Mouse (Mus musculus) lung, postnatal 0 days (tissue): Measurements from ENCODE around the gene Mcl1. TPM values are rescaled to one million over a fixed set of nuclear protein-coding genes. Genes with fewer than 3 reads are reported as not detected.
"Not testable (repeated sequence)": the region's sequence is repeated elsewhere in the genome, so short reads cannot be mapped to it uniquely, and the experiment has no call there.

ENCODE experiments used
- ATAC-seq: fragments of 200-750 bp; cut with Nextera tagmentation; 2 replicates; pipeline ENCODE4 v1.8.0; 2017; ENCODE audit warnings: moderate library complexity
- DNase-seq: peaks from one replicate; pipeline ENCODE4 v3.0.0-alpha.2; 2016; ENCODE audit warnings: low spot score
- H3K27ac ChIP-seq: fragments of 300-500 bp; sonication (generic); 2 replicates; pipeline ENCODE4 v1.5.1; 2014; ENCODE audit warnings: antibody characterized with exemption, mild to moderate bottlenecking, low read length, mixed read lengths
- H3K27me3 ChIP-seq: fragments of 300-500 bp; sonication (generic); replicated peaks from 2 replicates; pipeline ENCODE4 v1.6.1; 2014; ENCODE audit warnings: low read length, mixed read lengths; ENCODE audit not compliant: insufficient read depth
- H3K36me3 ChIP-seq: fragments of 300-500 bp; sonication (generic); 2 replicates; pipeline ENCODE4 v1.6.1; 2014; ENCODE audit warnings: low read length, mixed read lengths; ENCODE audit not compliant: insufficient read depth
- H3K4me1 ChIP-seq: fragments of 300-500 bp; sonication (generic); 2 replicates; pipeline ENCODE4 v1.6.1; 2014; ENCODE audit warnings: antibody characterized with exemption, low read depth, low read length, mixed read lengths; ENCODE audit not compliant: insufficient read depth
- H3K4me2 ChIP-seq: fragments of 300-500 bp; sonication (generic); replicated peaks from 2 replicates; pipeline ENCODE4 v1.6.1; 2014; ENCODE audit warnings: low read depth, mild to moderate bottlenecking, low read length, moderate library complexity, mixed read lengths
- H3K4me3 ChIP-seq: fragments of 300-500 bp; sonication (generic); 2 replicates; pipeline ENCODE4 v1.5.1; 2014; ENCODE audit warnings: low read depth, low read length
- H3K9ac ChIP-seq: fragments of 300-500 bp; sonication (generic); replicated peaks from 2 replicates; pipeline ENCODE4 v1.6.1; 2014; ENCODE audit warnings: low read depth, mild to moderate bottlenecking
- H3K9me3 ChIP-seq: fragments of 300-500 bp; sonication (generic); 2 replicates; pipeline ENCODE4 v1.6.1; 2016; ENCODE audit warnings: low read length, mixed read lengths
- CTCF ChIP-seq: IDR thresholded peaks from 2 replicates; pipeline ENCODE4 v1.5.1; 2016; ENCODE audit warnings: antibody characterized with exemption, mild to moderate bottlenecking
- EP300 ChIP-seq: IDR thresholded peaks from 2 replicates; pipeline ENCODE4 v1.6.1; 2016; ENCODE audit warnings: antibody characterized with exemption, mild to moderate bottlenecking, control low read depth
- WGBS: fragments of 180-500 bp; shearing (Covaris S2); extraction: QIAGEN DNeasy Blood & Tissue Kit; methylation state at CpG from one replicate; pipeline ENCODE4 v1.1.7; 2014; 5-methylcytosine and 5-hydroxymethylcytosine counted together
- polyA plus RNA-seq: library from polyadenylated mRNA; unstranded; fragments of >200 nt; fragmentation: Nextera tagmentation; extraction: Ambion mirVana; gene quantifications from 2 replicates; pipeline ENCODE4 v1.2.1, GENCODE M21; 2015

Gene Mcl1
- polyA plus RNA-seq, 1 experiment from 2014 or later, result 101 TPM

DNA sequence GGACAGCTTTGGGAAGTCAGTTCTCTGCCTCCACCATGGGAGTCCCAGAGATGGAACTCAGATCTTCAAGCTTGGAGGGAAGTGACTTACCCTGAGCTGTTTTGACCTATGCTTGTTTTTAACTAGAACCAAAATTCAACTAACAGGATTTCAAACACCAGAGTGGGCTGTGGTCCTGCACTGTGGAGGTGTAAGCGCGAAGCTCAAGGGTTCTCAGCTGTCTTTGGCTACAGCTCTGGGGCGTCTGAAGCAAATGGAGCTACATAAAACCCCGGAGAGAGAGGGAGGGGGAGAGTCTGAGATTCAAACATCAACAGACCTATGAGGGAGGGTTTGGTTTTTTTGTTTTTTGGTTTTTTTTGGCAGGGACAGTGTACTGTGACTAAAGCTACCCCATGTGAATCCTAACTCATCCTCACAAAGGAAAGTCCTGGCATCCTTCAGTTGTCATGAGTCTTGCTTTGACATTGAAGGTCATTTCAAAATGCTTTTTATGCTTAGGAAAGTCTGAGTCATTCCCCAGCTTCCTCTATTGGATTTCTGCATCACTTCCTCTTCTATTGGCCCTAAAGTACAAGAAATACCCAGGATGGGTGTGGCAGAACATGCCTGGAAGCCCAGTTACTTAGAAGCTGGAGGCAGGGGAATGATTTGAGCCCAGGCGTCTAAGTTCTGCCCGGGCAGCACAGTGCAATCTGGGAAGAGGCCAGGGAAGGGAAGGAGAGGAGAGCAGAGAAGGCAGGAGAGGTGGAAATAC, 8.1 kb upstream of the Mcl1 start:
- Histone ChIP-seq H3K9me3 (no peaks in the 10 kb centered on the region), H3K9ac (no peak overlapping the region), H3K27ac (peak overlapping the region; percentile 95), H3K4me3 (no peak overlapping the region), H3K36me3 (no peaks in the 10 kb centered on the region), H3K4me2 (no peak overlapping the region), H3K27me3 (no peaks in the 10 kb centered on the region), H3K4me1 (peaks cover 21% of the 10 kb centered on the region)
- ATAC-seq (peak; percentile 71), DNase-seq (peak; percentile 98)
- TF ChIP-seq CTCF, result no peak
- TF ChIP-seq EP300, result peak; percentile 100
- WGBS, result 31% methylated on average over 6 of the region's 6 CpGs

- no peak overlapping the region for H3K4me2 ChIP-seq
- TF ChIP-seq CTCF (no peak), EP300 (no peak)
- peak overlapping the region; percentile 95 for H3K27ac ChIP-seq
- 74% methylated on average over 3 of the region's 3 CpGs for WGBS
- H3K9me3 ChIP-seq, result no peaks in the 10 kb centered on the region
- no peak overlapping the region for H3K4me3 ChIP-seq
- no peak for DNase-seq
- no peaks in the 10 kb centered on the region for H3K36me3 ChIP-seq
- ATAC-seq, result no peak
- H3K27me3 ChIP-seq, result no peaks in the 10 kb centered on the region
- no peak overlapping the region for H3K9ac ChIP-seq
- peaks cover 21% of the 10 kb centered on the region for H3K4me1 ChIP-seq
Measured at GRCm38 (mm10) chr3:95651033-95651373, 7.6 kb upstream of the Mcl1 start.

- 77% methylated on average over 16 of the region's 16 CpGs for WGBS
Measured at GRCm38 (mm10) chr3:95651391-95652203, 7.0 kb upstream of the Mcl1 start.

DNA sequence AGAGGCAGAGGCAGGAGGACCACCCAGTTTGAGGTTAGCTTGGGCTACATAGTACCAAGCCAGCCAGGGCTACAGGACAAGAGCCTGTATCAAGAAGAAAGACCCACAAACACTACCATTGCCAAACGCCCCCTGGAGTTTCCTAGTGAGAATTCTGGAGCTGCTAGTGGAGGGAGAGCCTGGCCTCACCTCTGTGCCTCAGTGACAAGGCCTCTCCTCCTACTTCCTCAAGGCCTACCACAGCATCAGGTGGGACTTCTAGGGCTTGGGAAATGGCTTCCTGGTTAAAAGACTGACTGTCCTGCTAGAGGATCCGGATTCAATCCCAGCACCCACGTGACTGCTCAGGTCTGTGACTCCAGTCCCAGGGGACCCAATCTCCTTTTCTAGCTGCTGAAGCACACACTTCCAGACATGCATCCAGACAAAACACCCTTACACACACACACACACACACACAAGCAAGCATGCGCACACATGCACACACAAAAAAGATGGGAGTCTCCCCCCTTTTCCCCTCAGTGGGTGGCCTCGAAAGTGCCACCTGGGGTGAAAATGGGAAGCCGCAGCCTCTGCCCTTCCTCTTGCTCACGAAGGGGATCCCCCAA, 6.3 kb upstream of the Mcl1 start:
- Histone ChIP-seq H3K4me3 (no peak overlapping the region), H3K9me3 (no peaks in the 10 kb centered on the region), H3K27ac (peak overlapping the region; percentile 87), H3K4me2 (no peak overlapping the region), H3K36me3 (no peaks in the 10 kb centered on the region), H3K4me1 (peaks cover 21% of the 10 kb centered on the region), H3K27me3 (no peaks in the 10 kb centered on the region), H3K9ac (no peak overlapping the region)
- peak; percentile 35; the same call in 1 of the 2 replicates for TF ChIP-seq CTCF
- no peak for TF ChIP-seq EP300
- ATAC-seq (no peak), DNase-seq (peak; percentile 54)
- WGBS, result 59% methylated on average over 7 of the region's 7 CpGs

More at GRCm38 (mm10) chr3:95651391-95652203, 7.0 kb upstream of the Mcl1 start:
- Histone ChIP-seq H3K27ac (peak overlapping the region; percentile 95), H3K27me3 (no peaks in the 10 kb centered on the region), H3K4me1 (peaks cover 21% of the 10 kb centered on the region), H3K4me3 (no peak overlapping the region), H3K36me3 (no peaks in the 10 kb centered on the region), H3K9ac (no peak overlapping the region), H3K9me3 (no peaks in the 10 kb centered on the region), H3K4me2 (no peak overlapping the region)
- DNase-seq (no peak), ATAC-seq (no peak)
- TF ChIP-seq EP300, result no peak
- TF ChIP-seq CTCF, result no peak

GRCm38 (mm10) chr3:95652871-95653270, 5.7 kb upstream of the Mcl1 start:
- H3K4me2 ChIP-seq, result no peak overlapping the region
- H3K9me3 ChIP-seq, result no peaks in the 10 kb centered on the region
- 26% methylated on average over 6 of the region's 6 CpGs for WGBS
- H3K4me1 ChIP-seq, result peaks cover 21% of the 10 kb centered on the region
- H3K9ac ChIP-seq, result no peak overlapping the region
- DNase-seq, result peak; percentile 45
- H3K27ac ChIP-seq, result peak overlapping the region; percentile 87
- H3K36me3 ChIP-seq, result no peaks in the 10 kb centered on the region
- H3K27me3 ChIP-seq, result no peaks in the 10 kb centered on the region
- no peak overlapping the region for H3K4me3 ChIP-seq
- TF ChIP-seq EP300, result no peak
- TF ChIP-seq CTCF, result no peak
- ATAC-seq, result 0 out of 2 replicates have a peak, but pooled peaks have one; percentile 13

DNA sequence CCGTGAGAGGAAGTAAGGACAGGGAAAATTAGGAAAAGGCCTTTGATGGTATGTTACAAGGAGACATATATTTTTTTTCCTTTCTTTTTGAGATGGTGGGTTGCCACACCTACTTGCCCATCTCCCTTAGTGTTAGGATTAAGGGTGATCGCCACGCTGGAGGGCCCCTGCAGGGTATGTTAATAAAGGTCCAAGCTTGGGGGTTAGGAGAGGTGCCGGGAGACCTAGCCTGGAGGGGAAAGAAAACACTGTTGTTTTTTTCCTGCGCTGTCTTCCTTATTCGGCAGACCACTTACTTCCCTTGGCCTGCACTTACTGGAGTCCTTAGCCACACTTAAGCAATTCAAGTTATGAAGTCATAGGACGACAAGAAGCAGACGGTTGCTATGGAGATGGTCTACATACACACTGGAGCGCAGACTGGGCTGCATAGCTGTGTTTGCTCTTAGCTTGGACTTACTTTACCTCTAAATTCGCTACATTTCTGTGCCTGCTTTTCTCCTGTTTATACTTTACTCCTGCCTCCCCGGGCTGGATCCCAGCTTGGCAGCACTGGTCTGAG, 5.0 kb upstream of the Mcl1 start:
- peak; percentile 80 for ATAC-seq
- H3K4me1 ChIP-seq, result peaks cover 21% of the 10 kb centered on the region
- H3K4me3 ChIP-seq, result no peak overlapping the region
- peak overlapping the region; percentile 29; the same call in 1 of the 2 replicates for H3K9ac ChIP-seq
- H3K9me3 ChIP-seq, result no peaks in the 10 kb centered on the region
- H3K27me3 ChIP-seq, result no peaks in the 10 kb centered on the region
- no peaks in the 10 kb centered on the region for H3K36me3 ChIP-seq
- H3K27ac ChIP-seq, result peak overlapping the region; percentile 87
- H3K4me2 ChIP-seq, result peak overlapping the region; percentile 23; the same call in 1 of the 2 replicates
- 15% methylated on average over 11 of the region's 11 CpGs for WGBS
- DNase-seq, result peak; percentile 99
- TF ChIP-seq CTCF (no peak), EP300 (peak; percentile 82; the same call in 1 of the 2 replicates)

DNA sequence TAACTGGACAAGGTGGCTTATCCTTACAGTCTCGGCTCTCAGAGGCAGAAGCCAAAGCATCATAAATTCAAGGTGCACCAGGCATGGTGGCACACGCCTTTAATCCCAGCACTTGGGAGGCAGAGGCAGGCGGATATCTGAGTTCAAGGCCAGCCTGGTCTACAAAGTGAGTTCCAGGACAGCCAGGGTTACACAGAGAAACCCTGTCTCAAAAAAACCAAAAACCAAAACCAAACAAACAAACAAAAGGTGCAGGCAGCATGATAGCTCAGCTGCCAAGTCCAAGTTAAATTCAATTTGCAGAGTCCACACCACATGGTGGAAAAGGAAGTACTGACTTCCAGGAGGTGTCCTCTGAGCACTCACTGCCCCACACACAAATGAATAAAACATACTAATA, 4.2 kb upstream of the Mcl1 start:
- 93% methylated on average over 3 of the region's 3 CpGs for WGBS
- not testable (repeated sequence) for ATAC-seq

More for the DNA sequence above, 4.2 kb upstream of the Mcl1 start:
- H3K27ac ChIP-seq, result peak overlapping the region; percentile 87
- not testable (repeated sequence) for H3K9me3 ChIP-seq, H3K4me2 ChIP-seq, H3K4me3 ChIP-seq, H3K27me3 ChIP-seq, H3K36me3 ChIP-seq, H3K9ac ChIP-seq, DNase-seq
- H3K4me1 ChIP-seq, result peaks cover 21% of the 10 kb centered on the region
